Mouse (Mus musculus) lung, embryonic 14.5 days (tissue): Measurements from ENCODE around the gene Mier3. TPM values are rescaled to one million over a fixed set of nuclear protein-coding genes. Genes with fewer than 3 reads are reported as not detected.

Source experiments
- ATAC-seq: fragments of 200-750 bp; cut with Nextera tagmentation; 2 replicates; pipeline ENCODE4 v1.8.0; 2017; ENCODE audit warnings: mild to moderate bottlenecking, moderate TSS enrichment, moderate library complexity; ENCODE audit not compliant: insufficient read depth
- DNase-seq: peaks from one replicate; pipeline ENCODE4 v3.0.0-alpha.2; 2015
- H3K27ac ChIP-seq: fragments of 300-500 bp; sonication (generic); 2 replicates; pipeline ENCODE4 v1.5.1; 2014; ENCODE audit warnings: low read depth, mild to moderate bottlenecking, moderate library complexity
- H3K27me3 ChIP-seq: fragments of 300-500 bp; sonication (generic); 2 replicates; pipeline ENCODE4 v1.6.1; 2014; ENCODE audit warnings: low read length, control low read depth; ENCODE audit not compliant: insufficient read depth
- H3K36me3 ChIP-seq: fragments of 300-500 bp; sonication (generic); 2 replicates; pipeline ENCODE4 v1.6.1; 2014; ENCODE audit warnings: control low read depth; ENCODE audit not compliant: insufficient read depth
- H3K4me1 ChIP-seq: fragments of 300-500 bp; sonication (generic); 2 replicates; pipeline ENCODE4 v1.6.1; 2014; ENCODE audit warnings: antibody characterized with exemption, control low read depth; ENCODE audit not compliant: insufficient read depth
- H3K4me2 ChIP-seq: fragments of 300-500 bp; sonication (generic); 2 replicates; pipeline ENCODE4 v1.6.1; 2014; ENCODE audit warnings: mild to moderate bottlenecking
- H3K4me3 ChIP-seq: fragments of 300-500 bp; sonication (generic); 2 replicates; pipeline ENCODE4 v1.5.1; 2014; ENCODE audit warnings: low read depth, low read length
- H3K9ac ChIP-seq: fragments of 300-500 bp; sonication (generic); 2 replicates; pipeline ENCODE4 v1.6.1; 2014
- H3K9me3 ChIP-seq: fragments of 300-500 bp; sonication (generic); 2 replicates; pipeline ENCODE4 v1.6.1; 2016; ENCODE audit warnings: low read depth, low read length, control low read depth
- CTCF ChIP-seq: IDR thresholded peaks from 2 replicates; pipeline ENCODE4 v1.5.1; 2016; ENCODE audit warnings: antibody characterized with exemption, low read depth
- WGBS: fragments of 180-500 bp; shearing (Covaris S2); extraction: QIAGEN DNeasy Blood & Tissue Kit; methylation state at CpG from one replicate; pipeline ENCODE4 v1.1.7; 2014; 5-methylcytosine and 5-hydroxymethylcytosine counted together
- polyA plus RNA-seq: library from polyadenylated mRNA; unstranded; fragments of >200 nt; fragmentation: Nextera tagmentation; extraction: Ambion mirVana; gene quantifications from 2 replicates; pipeline ENCODE4 v1.2.1, GENCODE M21; 2014

Mier3 gene
- polyA plus RNA-seq, 1 experiment from 2014 or later = 27.8 TPM

DNA sequence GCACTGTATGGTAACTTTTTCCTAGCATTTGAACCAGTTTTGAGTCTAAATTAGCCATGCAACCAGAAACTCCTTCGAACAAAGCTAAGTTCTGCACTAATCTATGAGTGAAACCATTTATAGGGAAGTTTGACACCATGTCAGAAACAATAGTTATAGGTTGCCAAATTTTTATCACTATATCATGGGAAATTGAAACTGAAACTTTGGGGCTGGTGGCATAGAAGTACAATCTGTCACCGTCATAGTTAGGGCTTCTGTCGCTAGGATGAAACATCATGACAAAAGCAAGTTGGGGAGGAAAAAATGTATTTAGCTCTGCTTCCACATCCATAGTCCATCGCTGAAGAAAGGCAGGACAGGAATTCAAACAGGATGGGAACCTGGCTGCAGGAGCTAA lies 25.5 kb upstream of the Mier3 start:
- H3K4me3 ChIP-seq = no peak overlapping the region
- no peak overlapping the region for H3K27ac ChIP-seq
- WGBS = 86% methylated on average over 4 of the region's 4 CpGs
- no peaks in the 10 kb centered on the region for H3K9me3 ChIP-seq
- H3K4me2 ChIP-seq = no peak overlapping the region
- H3K9ac ChIP-seq = no peak overlapping the region
- ATAC-seq (no peak), DNase-seq (no peak)
- no peaks in the 10 kb centered on the region for H3K36me3 ChIP-seq
- H3K4me1 ChIP-seq = no peaks in the 10 kb centered on the region
- no peak for TF ChIP-seq CTCF
- H3K27me3 ChIP-seq = no peaks in the 10 kb centered on the region

DNA sequence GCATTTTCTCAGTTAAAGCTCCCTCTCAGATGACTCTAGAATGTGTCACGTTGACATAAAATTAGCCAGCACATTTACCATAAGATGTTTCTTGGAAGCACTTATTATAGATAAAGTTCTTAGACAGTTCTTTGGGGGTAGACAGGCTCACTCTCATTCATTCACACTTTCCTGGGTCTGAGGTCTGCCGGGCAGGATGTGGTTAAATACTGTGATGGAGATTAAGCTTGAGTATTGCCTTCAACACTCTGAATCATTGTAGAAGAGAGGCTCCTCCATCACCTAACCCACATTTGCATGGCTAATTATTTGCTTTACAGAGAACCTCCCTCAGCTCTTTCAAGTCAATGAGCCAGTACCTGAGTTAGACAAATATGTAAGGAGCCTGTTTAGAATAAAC lies 24.9 kb upstream of the Mier3 start:
- no peak overlapping the region for H3K4me2 ChIP-seq
- no peak overlapping the region for H3K27ac ChIP-seq
- no peak for TF ChIP-seq CTCF
- 55% methylated on average over 2 of the region's 2 CpGs for WGBS
- DNase-seq (no peak), ATAC-seq (no peak)
- H3K9ac ChIP-seq = no peak overlapping the region
- no peaks in the 10 kb centered on the region for H3K9me3 ChIP-seq
- no peaks in the 10 kb centered on the region for H3K36me3 ChIP-seq
- no peaks in the 10 kb centered on the region for H3K4me1 ChIP-seq
- no peak overlapping the region for H3K4me3 ChIP-seq
- H3K27me3 ChIP-seq = no peaks in the 10 kb centered on the region

DNA sequence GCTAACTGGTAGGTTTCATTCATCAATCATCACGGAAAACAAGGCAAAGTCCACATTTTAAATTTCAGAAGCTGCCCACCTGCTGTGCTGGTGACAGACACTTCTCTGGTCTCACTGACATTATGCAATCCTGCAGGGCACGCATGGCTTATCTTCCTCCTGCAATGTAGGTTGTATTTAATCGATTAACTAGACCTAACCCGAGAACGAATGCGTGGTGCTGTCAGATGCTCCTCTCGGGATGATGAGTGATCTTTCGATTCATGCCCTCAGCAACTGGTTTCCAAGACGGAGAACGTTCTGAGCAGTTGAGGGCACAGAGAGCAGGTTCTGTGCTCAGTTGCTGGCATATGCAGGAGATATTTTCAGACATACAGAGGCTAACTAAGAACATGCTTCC lies 24.5 kb upstream of the Mier3 start:
- H3K36me3 ChIP-seq = no peaks in the 10 kb centered on the region
- ATAC-seq = no peak; the same call in 1 of the 2 replicates
- no peaks in the 10 kb centered on the region for H3K9me3 ChIP-seq
- 59% methylated on average over 10 of the region's 10 CpGs for WGBS
- H3K4me2 ChIP-seq = no peak overlapping the region
- no peak overlapping the region for H3K9ac ChIP-seq
- H3K27me3 ChIP-seq = no peaks in the 10 kb centered on the region
- DNase-seq = no peak
- no peak for TF ChIP-seq CTCF
- H3K27ac ChIP-seq = no peak overlapping the region
- no peaks in the 10 kb centered on the region for H3K4me1 ChIP-seq
- no peak overlapping the region for H3K4me3 ChIP-seq

DNA sequence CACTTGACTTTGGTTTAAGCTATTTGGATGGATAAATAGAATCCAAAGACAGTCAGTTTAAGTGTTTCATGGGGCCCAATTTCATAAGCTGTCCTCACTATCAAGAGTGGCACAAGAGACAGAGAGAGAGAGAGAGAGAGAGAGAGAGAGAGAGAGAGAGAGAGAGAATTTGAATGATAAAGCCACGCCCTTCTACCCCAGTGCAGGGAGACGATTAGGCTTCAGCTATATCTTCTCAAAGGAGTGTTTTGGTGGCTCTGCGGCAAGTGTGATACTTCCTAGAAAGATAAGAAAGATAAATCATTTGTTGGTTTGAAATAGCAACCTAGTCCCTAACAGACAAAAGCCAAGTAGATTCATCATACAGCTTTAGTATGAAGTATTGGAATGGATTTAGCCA lies 24.0 kb upstream of the Mier3 start:
- H3K27me3 ChIP-seq = no peaks in the 10 kb centered on the region
- H3K36me3 ChIP-seq = no peaks in the 10 kb centered on the region
- TF ChIP-seq CTCF = no peak
- H3K9me3 ChIP-seq = no peaks in the 10 kb centered on the region
- no peak for DNase-seq
- 51% methylated on average over 3 of the region's 3 CpGs for WGBS
- no peaks in the 10 kb centered on the region for H3K4me1 ChIP-seq
- no peak overlapping the region for H3K4me2 ChIP-seq
- no peak overlapping the region for H3K9ac ChIP-seq
- H3K27ac ChIP-seq = no peak overlapping the region
- no peak for ATAC-seq
- no peak overlapping the region for H3K4me3 ChIP-seq

DNA sequence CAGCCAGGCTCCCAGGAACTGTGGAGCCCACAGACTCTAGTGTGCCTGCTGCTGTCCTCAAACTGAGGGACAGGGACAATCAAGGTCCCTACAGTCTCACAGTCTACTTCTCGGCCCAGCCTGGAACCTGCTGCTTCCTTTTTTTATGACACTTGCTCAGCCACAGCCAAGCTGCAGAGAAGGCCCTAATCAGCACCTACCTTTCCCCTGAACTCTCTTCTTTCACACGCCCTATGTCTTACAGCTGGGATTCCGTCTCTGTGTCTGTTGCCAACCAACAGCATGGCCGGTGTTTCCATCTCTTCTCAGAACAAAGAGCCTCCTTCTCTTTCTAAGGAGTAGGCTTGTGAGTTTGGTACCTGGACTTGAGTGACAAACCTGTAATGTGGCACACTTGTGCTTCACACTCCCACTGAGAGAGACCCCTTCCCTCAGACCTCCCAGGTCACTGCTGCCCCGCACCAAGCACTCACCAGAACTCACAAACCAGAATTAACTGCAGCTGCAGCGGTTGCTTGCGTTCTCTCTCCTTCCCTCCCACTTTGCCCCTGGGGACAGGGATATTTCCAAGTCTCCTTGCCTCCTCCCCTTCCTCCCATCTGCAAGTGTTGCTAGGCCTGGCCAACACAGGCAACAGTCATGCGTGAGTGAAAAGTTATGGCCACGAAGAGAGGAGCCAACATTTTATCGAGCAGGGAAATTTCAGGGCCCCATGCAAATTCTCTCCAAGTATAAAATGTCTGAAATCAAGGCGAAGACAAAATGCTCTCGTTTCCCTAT lies 22.1 kb upstream of the Mier3 start:
- Histone ChIP-seq H3K9me3 (no peaks in the 10 kb centered on the region), H3K4me1 (no peaks in the 10 kb centered on the region), H3K4me2 (no peak overlapping the region), H3K9ac (no peak overlapping the region; the same call in 1 of the 2 replicates), H3K27me3 (no peaks in the 10 kb centered on the region), H3K27ac (no peak overlapping the region), H3K36me3 (no peaks in the 10 kb centered on the region), H3K4me3 (no peak overlapping the region)
- WGBS = 54% methylated on average over 12 of the region's 12 CpGs
- DNase-seq = peak; percentile 10
- TF ChIP-seq CTCF = no peak
- no peak for ATAC-seq

DNA sequence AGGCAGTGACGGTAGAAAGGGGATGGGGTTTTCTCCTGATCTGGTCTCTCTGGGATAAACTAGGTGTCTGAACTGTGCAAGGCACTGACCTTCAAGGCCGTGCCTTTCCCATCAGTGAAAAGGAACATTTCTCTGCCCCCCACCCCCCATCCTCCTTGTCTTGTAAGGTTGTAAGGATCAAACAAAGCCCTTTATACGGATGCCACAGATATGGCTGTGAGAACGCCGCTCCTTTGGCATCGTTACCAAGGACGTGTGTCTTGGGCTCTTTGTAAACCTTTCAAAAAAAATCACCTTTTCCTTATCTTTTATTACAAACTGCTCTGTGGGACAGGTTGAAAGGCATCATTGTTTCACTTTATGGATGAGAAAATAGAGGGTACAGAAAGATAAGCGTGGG lies 21.3 kb upstream of the Mier3 start:
- H3K36me3 ChIP-seq = no peaks in the 10 kb centered on the region
- no peak for DNase-seq
- no peaks in the 10 kb centered on the region for H3K27me3 ChIP-seq
- H3K9ac ChIP-seq = no peak overlapping the region
- 44% methylated on average over 8 of the region's 8 CpGs for WGBS
- no peak for TF ChIP-seq CTCF
- H3K4me3 ChIP-seq = no peak overlapping the region
- no peaks in the 10 kb centered on the region for H3K4me1 ChIP-seq
- H3K4me2 ChIP-seq = no peak overlapping the region
- H3K9me3 ChIP-seq = no peaks in the 10 kb centered on the region
- H3K27ac ChIP-seq = no peak overlapping the region
- no peak for ATAC-seq

DNA sequence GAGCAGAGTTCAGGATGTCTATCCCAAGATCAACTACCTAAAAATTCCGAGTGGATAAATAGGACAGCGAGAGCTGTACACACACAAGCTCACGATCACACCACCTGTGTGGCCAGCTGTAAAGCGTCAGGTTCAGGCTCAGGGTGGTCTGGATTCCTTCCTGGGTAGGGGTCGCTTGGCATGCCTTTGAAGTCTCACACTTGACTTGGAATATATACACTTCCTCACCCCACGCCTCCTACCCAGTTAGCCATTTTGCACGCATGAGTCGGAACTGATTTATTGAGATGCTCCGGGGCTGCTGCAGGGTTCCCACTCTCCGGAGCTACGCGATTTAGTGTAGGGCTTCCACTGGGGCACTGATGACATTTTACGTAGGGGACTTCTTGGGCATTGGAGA lies 20.7 kb upstream of the Mier3 start:
- Histone ChIP-seq H3K4me2 (no peak overlapping the region), H3K4me3 (no peak overlapping the region), H3K9me3 (no peaks in the 10 kb centered on the region), H3K9ac (no peak overlapping the region), H3K27ac (no peak overlapping the region), H3K36me3 (no peaks in the 10 kb centered on the region), H3K4me1 (no peaks in the 10 kb centered on the region), H3K27me3 (no peaks in the 10 kb centered on the region)
- TF ChIP-seq CTCF = no peak
- ATAC-seq = no peak; the same call in 1 of the 2 replicates
- 29% methylated on average over 13 of the region's 13 CpGs for WGBS
- peak; percentile 7 for DNase-seq
